Mouse (Mus musculus) heart, embryonic 11.5 days (tissue): ENCODE results near the gene Pmm2. TPM values are rescaled to one million over a fixed set of nuclear protein-coding genes. Genes with fewer than 3 reads are reported as not detected.

ENCODE experiments used
- ATAC-seq: fragments of 200-750 bp; cut with Nextera tagmentation; replicated peaks from 2 replicates; pipeline ENCODE4 v1.8.0; 2017; ENCODE audit warnings: moderate library complexity; ENCODE audit not compliant: insufficient number of reproducible peaks, low FRiP score, low TSS enrichment
- H3K27ac ChIP-seq: fragments of 300-500 bp; sonication (generic); 2 replicates; pipeline ENCODE4 v1.5.1; 2014; ENCODE audit warnings: mild to moderate bottlenecking, low read depth, low read length
- H3K27me3 ChIP-seq: fragments of 300-500 bp; sonication (generic); 2 replicates; pipeline ENCODE4 v1.6.1; 2014; ENCODE audit warnings: mild to moderate bottlenecking, low read length, mixed read lengths; ENCODE audit not compliant: control insufficient read depth, insufficient read depth
- H3K36me3 ChIP-seq: fragments of 300-500 bp; sonication (generic); 2 replicates; pipeline ENCODE4 v1.6.1; 2014; ENCODE audit warnings: mild to moderate bottlenecking, low read length, moderate library complexity, mixed read lengths; ENCODE audit not compliant: control insufficient read depth, insufficient read depth
- H3K4me1 ChIP-seq: fragments of 300-500 bp; sonication (generic); 2 replicates; pipeline ENCODE4 v1.6.1; 2014; ENCODE audit warnings: low read length; ENCODE audit not compliant: control insufficient read depth, insufficient read depth
- H3K4me2 ChIP-seq: fragments of 300-500 bp; sonication (generic); 2 replicates; pipeline ENCODE4 v1.6.1; 2014; ENCODE audit warnings: mild to moderate bottlenecking, moderate library complexity
- H3K4me3 ChIP-seq: fragments of 300-500 bp; sonication (generic); 2 replicates; pipeline ENCODE4 v1.5.1; 2014; ENCODE audit warnings: low read depth, low read length
- H3K9ac ChIP-seq: fragments of 300-500 bp; sonication (generic); 2 replicates; pipeline ENCODE4 v1.6.1; 2014; ENCODE audit warnings: mild to moderate bottlenecking, low read depth, low read length, moderate library complexity
- H3K9me3 ChIP-seq: fragments of 300-500 bp; sonication (generic); replicated peaks from 2 replicates; pipeline ENCODE4 v1.6.1; 2016; ENCODE audit warnings: low read length; ENCODE audit not compliant: control insufficient read depth
- WGBS: fragments of 180-500 bp; shearing (Covaris S2); extraction: QIAGEN DNeasy Blood & Tissue Kit; methylation state at CpG from one replicate; pipeline ENCODE4 v1.1.7; 2014; ENCODE audit not compliant: insufficient replicate concordance; 5-methylcytosine and 5-hydroxymethylcytosine counted together
- polyA plus RNA-seq: library from polyadenylated mRNA; unstranded; fragments of >200 nt; fragmentation: Nextera tagmentation; extraction: Ambion mirVana; gene quantifications from 2 replicates; pipeline ENCODE4 v1.2.1, GENCODE M21; 2014

The Pmm2 gene
- polyA plus RNA-seq, 1 experiment from 2014 or later: 40.3 TPM

- 84% methylated on average over 24 of the region's 24 CpGs for WGBS
- H3K36me3 ChIP-seq: peaks cover 10% of the 10 kb centered on the region
- H3K27me3 ChIP-seq: no peaks in the 10 kb centered on the region
- peaks cover 32% of the 10 kb centered on the region for H3K4me1 ChIP-seq
- H3K9ac ChIP-seq: no peak overlapping the region
- H3K9me3 ChIP-seq: no peaks in the 10 kb centered on the region
- ATAC-seq: no peak
- H3K27ac ChIP-seq: no peak overlapping the region
- H3K4me3 ChIP-seq: no peak overlapping the region
- H3K4me2 ChIP-seq: no peak overlapping the region
Observed at GRCm38 (mm10) chr16:8663606-8664539, 26.4 kb downstream of the Pmm2 start.

- no peaks in the 10 kb centered on the region for H3K27me3 ChIP-seq
- H3K27ac ChIP-seq: no peak overlapping the region
- 86% methylated on average over 5 of the region's 5 CpGs for WGBS
- no peak overlapping the region for H3K4me3 ChIP-seq
- peaks cover 47% of the 10 kb centered on the region for H3K4me1 ChIP-seq
- ATAC-seq: no peak
- H3K9ac ChIP-seq: no peak overlapping the region
- peaks cover 4% of the 10 kb centered on the region for H3K36me3 ChIP-seq
- H3K4me2 ChIP-seq: no peak overlapping the region
- no peaks in the 10 kb centered on the region for H3K9me3 ChIP-seq
Observed at GRCm38 (mm10) chr16:8665367-8665766, 27.9 kb downstream of the Pmm2 start.

GRCm38 (mm10) chr16:8666452-8666851, 29.0 kb downstream of the Pmm2 start:
- no peak overlapping the region for H3K4me2 ChIP-seq
- 30% methylated on average over 2 of the region's 2 CpGs for WGBS
- no peaks in the 10 kb centered on the region for H3K27me3 ChIP-seq
- H3K9ac ChIP-seq: no peak overlapping the region
- H3K36me3 ChIP-seq: peaks cover 3% of the 10 kb centered on the region; the same call in 1 of the 2 replicates
- H3K27ac ChIP-seq: peak overlapping the region; percentile 22; the same call in 1 of the 2 replicates
- no peaks in the 10 kb centered on the region for H3K9me3 ChIP-seq
- H3K4me3 ChIP-seq: no peak overlapping the region
- 0 out of 2 replicates have a peak, but pooled peaks have one; percentile 16 for ATAC-seq
- peaks cover 55% of the 10 kb centered on the region for H3K4me1 ChIP-seq

GRCm38 (mm10) chr16:8667261-8667660, 29.8 kb downstream of the Pmm2 start:
- no peak for ATAC-seq
- no peak overlapping the region for H3K9ac ChIP-seq
- H3K4me1 ChIP-seq: peaks cover 55% of the 10 kb centered on the region
- WGBS: 59% methylated on average over 7 of the region's 7 CpGs
- H3K27ac ChIP-seq: no peak overlapping the region
- no peaks in the 10 kb centered on the region for H3K36me3 ChIP-seq
- no peaks in the 10 kb centered on the region for H3K27me3 ChIP-seq
- no peak overlapping the region for H3K4me3 ChIP-seq
- no peaks in the 10 kb centered on the region for H3K9me3 ChIP-seq
- no peak overlapping the region for H3K4me2 ChIP-seq

GRCm38 (mm10) chr16:8667814-8668213, 30.3 kb downstream of the Pmm2 start:
- Histone ChIP-seq H3K36me3 (no peaks in the 10 kb centered on the region), H3K9ac (no peak overlapping the region), H3K27ac (0 out of 2 replicates have a peak overlapping the region, but pooled peaks have one; percentile 17), H3K4me1 (peaks cover 55% of the 10 kb centered on the region), H3K4me3 (no peak overlapping the region), H3K9me3 (no peaks in the 10 kb centered on the region), H3K4me2 (peak overlapping the region; percentile 17; the same call in 1 of the 2 replicates), H3K27me3 (no peaks in the 10 kb centered on the region)
- no peak for ATAC-seq
- 60% methylated on average over 4 of the region's 4 CpGs for WGBS

- H3K27ac ChIP-seq: peak overlapping the region; percentile 65
- no peaks in the 10 kb centered on the region for H3K9me3 ChIP-seq
- H3K27me3 ChIP-seq: no peaks in the 10 kb centered on the region
- 56% methylated on average over 2 of the region's 2 CpGs for WGBS
- peaks cover 55% of the 10 kb centered on the region for H3K4me1 ChIP-seq
- H3K4me3 ChIP-seq: no peak overlapping the region
- no peaks in the 10 kb centered on the region for H3K36me3 ChIP-seq
- H3K9ac ChIP-seq: peak overlapping the region; percentile 43; the same call in 1 of the 2 replicates
- ATAC-seq: no peak
- peak overlapping the region; percentile 42 for H3K4me2 ChIP-seq
Observed at GRCm38 (mm10) chr16:8668386-8668785, 30.9 kb downstream of the Pmm2 start.

GRCm38 (mm10) chr16:8669432-8669831, 32.0 kb downstream of the Pmm2 start:
- H3K4me1 ChIP-seq: peaks cover 55% of the 10 kb centered on the region
- peak overlapping the region; percentile 76 for H3K9ac ChIP-seq
- H3K4me2 ChIP-seq: peak overlapping the region; percentile 81
- peak overlapping the region; percentile 66; the same call in 1 of the 2 replicates for H3K4me3 ChIP-seq
- no peak for ATAC-seq
- no peaks in the 10 kb centered on the region for H3K36me3 ChIP-seq
- WGBS: 60% methylated on average over 5 of the region's 5 CpGs
- H3K27ac ChIP-seq: peak overlapping the region; percentile 65; the same call in 1 of the 2 replicates
- no peaks in the 10 kb centered on the region for H3K27me3 ChIP-seq
- no peaks in the 10 kb centered on the region for H3K9me3 ChIP-seq

- Histone ChIP-seq H3K27ac (peak overlapping the region; percentile 81), H3K9me3 (no peaks in the 10 kb centered on the region), H3K4me1 (peaks cover 55% of the 10 kb centered on the region), H3K9ac (peak overlapping the region; percentile 76), H3K4me3 (peak overlapping the region; percentile 66), H3K36me3 (no peaks in the 10 kb centered on the region), H3K4me2 (peak overlapping the region; percentile 81), H3K27me3 (no peaks in the 10 kb centered on the region)
- WGBS: 10% methylated on average over 12 of the region's 15 CpGs
- ATAC-seq: no peak
Observed at GRCm38 (mm10) chr16:8670041-8671035, 32.9 kb downstream of the Pmm2 start.
